Mouse (Mus musculus) kidney, adult 2 months (tissue): ENCODE measurements around the gene Dpp6. TPM values are rescaled to one million over a fixed set of nuclear protein-coding genes. Genes with fewer than 3 reads are reported as not detected.
"Not testable (repeated sequence)": the region's sequence is repeated elsewhere in the genome, so short reads cannot be mapped to it uniquely, and the experiment has no call there.

Source experiments
- DNase-seq: peaks from one replicate; pipeline ENCODE4 v3.0.0; 2021
- H3K27ac ChIP-seq: fragments of 200-500 bp; 2 replicates; pipeline ENCODE4 v1.5.1; 2012; ENCODE audit warnings: low read depth, low read length, control low read depth, inconsistent platforms; ENCODE audit not compliant: insufficient read depth
- H3K27me3 ChIP-seq: fragments of 200-500 bp; replicated peaks from 2 replicates; pipeline ENCODE4 v1.6.1; 2012; ENCODE audit warnings: mild to moderate bottlenecking, moderate library complexity, low read length, inconsistent platforms; ENCODE audit not compliant: control insufficient read depth, insufficient read depth
- H3K36me3 ChIP-seq: fragments of 200-500 bp; 2 replicates; pipeline ENCODE4 v1.6.1; 2012; ENCODE audit warnings: mild to moderate bottlenecking, moderate library complexity, low read length, inconsistent platforms; ENCODE audit not compliant: control insufficient read depth, insufficient read depth
- H3K4me1 ChIP-seq: fragments of 200-500 bp; 2 replicates; pipeline ENCODE4 v1.6.1; 2011; ENCODE audit warnings: low read length; ENCODE audit not compliant: control insufficient read depth, insufficient read depth
- H3K4me3 ChIP-seq: fragments of 200-500 bp; 2 replicates; pipeline ENCODE4 v1.5.1; 2011; ENCODE audit warnings: mild to moderate bottlenecking, low read depth, low read length, control low read depth; ENCODE audit not compliant: insufficient read depth
- CTCF ChIP-seq: fragments of 200-500 bp; conservative IDR thresholded peaks from 2 replicates; pipeline ENCODE4 v1.5.1; 2011; ENCODE audit warnings: low read depth, mild to moderate bottlenecking, control low read depth, low read length, moderate library complexity, mixed read lengths; ENCODE audit not compliant: insufficient read depth, insufficient read length
- POLR2A ChIP-seq: fragments of 200-500 bp; IDR thresholded peaks from one replicate; pipeline ENCODE4 v1.6.1; 2011; ENCODE audit warnings: low read depth, low read length, control low read depth
- WGBS: fragments of 180-500 bp; shearing (Covaris S2); methylation state at CpG from one replicate; pipeline ENCODE4 v1.1.7; 2018; 5-methylcytosine and 5-hydroxymethylcytosine counted together
- polyA plus RNA-seq: library from polyadenylated mRNA; depleted of rRNA; stranded (reverse); fragments of >200 nt; gene quantifications from 2 replicates; pipeline ENCODE4 v1.2.3, GENCODE M21; 2012

Gene Dpp6
- polyA plus RNA-seq, 1 experiment = 0.61 TPM

- Histone ChIP-seq H3K4me1 (no peaks in the 10 kb centered on the region), H3K36me3 (no peaks in the 10 kb centered on the region), H3K4me3 (no peak overlapping the region), H3K27ac (no peak overlapping the region), H3K27me3 (no peaks in the 10 kb centered on the region)
- TF ChIP-seq POLR2A = no peak
- no peak for TF ChIP-seq CTCF
- 78% methylated on average over 2 of the region's 2 CpGs for WGBS
- DNase-seq = no peak
Measured at GRCm38 (mm10) chr5:27481706-27482105, 664.7 kb downstream of the Dpp6 start.

- no peak overlapping the region for H3K4me3 ChIP-seq
- H3K36me3 ChIP-seq = no peaks in the 10 kb centered on the region
- no peaks in the 10 kb centered on the region for H3K27me3 ChIP-seq
- TF ChIP-seq CTCF (no peak), POLR2A (no peak)
- no peaks in the 10 kb centered on the region for H3K4me1 ChIP-seq
- no peak overlapping the region for H3K27ac ChIP-seq
- peak; percentile 17 for DNase-seq
- 25% methylated on average over 1 of the region's 1 CpGs for WGBS
Measured at GRCm38 (mm10) chr5:27486138-27486537, 669.1 kb downstream of the Dpp6 start.

GRCm38 (mm10) chr5:27490942-27491341 is 673.9 kb downstream of the Dpp6 start:
- TF ChIP-seq POLR2A = no peak
- H3K4me3 ChIP-seq = no peak overlapping the region
- no peak for DNase-seq
- WGBS = 82% methylated on average over 4 of the region's 4 CpGs
- no peaks in the 10 kb centered on the region for H3K4me1 ChIP-seq
- H3K27ac ChIP-seq = no peak overlapping the region
- no peaks in the 10 kb centered on the region for H3K27me3 ChIP-seq
- no peaks in the 10 kb centered on the region for H3K36me3 ChIP-seq

GRCm38 (mm10) chr5:27501338-27501737 is 684.3 kb downstream of the Dpp6 start, which contains the start of gene Speer4b:
Gene Speer4b, minus strand, starts transcription at chr5:27501438.
- H3K27me3 ChIP-seq, H3K36me3 ChIP-seq, DNase-seq, H3K4me1 ChIP-seq, H3K4me3 ChIP-seq, H3K27ac ChIP-seq: not testable (repeated sequence)
- 55% methylated on average over 1 of the region's 1 CpGs for WGBS

GRCm38 (mm10) chr5:27518716-27519115 is 701.7 kb downstream of the Dpp6 start:
- H3K36me3 ChIP-seq = no peaks in the 10 kb centered on the region
- no peak overlapping the region for H3K4me3 ChIP-seq
- H3K27ac ChIP-seq = no peak overlapping the region
- no peak for DNase-seq
- no peaks in the 10 kb centered on the region for H3K4me1 ChIP-seq
- no peaks in the 10 kb centered on the region for H3K27me3 ChIP-seq
- TF ChIP-seq CTCF = no peak
- TF ChIP-seq POLR2A = no peak

- WGBS = 83% methylated on average over 1 of the region's 1 CpGs
- Histone ChIP-seq H3K4me3 (no peak overlapping the region), H3K27ac (no peak overlapping the region), H3K36me3 (no peaks in the 10 kb centered on the region), H3K27me3 (no peaks in the 10 kb centered on the region), H3K4me1 (no peaks in the 10 kb centered on the region)
- DNase-seq = no peak
- no peak for TF ChIP-seq POLR2A
- TF ChIP-seq CTCF = no peak
Measured at GRCm38 (mm10) chr5:27526906-27527305, 709.9 kb downstream of the Dpp6 start.

GRCm38 (mm10) chr5:27544816-27545270 is 727.8 kb downstream of the Dpp6 start:
- H3K4me1 ChIP-seq = no peaks in the 10 kb centered on the region
- no peak overlapping the region for H3K4me3 ChIP-seq
- TF ChIP-seq CTCF (no peak), POLR2A (no peak)
- no peaks in the 10 kb centered on the region for H3K36me3 ChIP-seq
- DNase-seq = peak; percentile 29
- no peaks in the 10 kb centered on the region for H3K27me3 ChIP-seq
- 9% methylated on average over 2 of the region's 2 CpGs for WGBS
- no peak overlapping the region for H3K27ac ChIP-seq

DNA sequence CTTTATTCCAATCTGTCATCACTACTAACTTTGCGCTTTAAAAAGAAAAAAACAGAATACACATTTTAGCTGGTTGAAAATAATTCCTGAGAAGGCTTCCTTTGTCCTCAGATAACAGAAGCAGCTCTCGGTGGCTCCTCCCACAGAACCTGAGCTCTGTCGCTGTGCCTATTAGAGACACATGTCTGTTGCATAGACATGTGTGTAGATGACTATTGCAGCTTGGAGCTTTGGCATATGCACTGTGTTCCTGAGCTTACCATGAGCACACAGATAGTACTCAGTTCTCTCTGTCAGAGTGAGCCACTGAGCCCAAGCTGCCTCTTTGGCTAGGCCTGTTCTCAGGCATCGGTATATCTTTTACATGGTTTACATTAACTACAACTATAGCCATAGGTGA is 732.3 kb downstream of the Dpp6 start:
- TF ChIP-seq POLR2A (no peak), CTCF (no peak)
- WGBS = 85% methylated on average over 4 of the region's 4 CpGs
- Histone ChIP-seq H3K4me3 (no peak overlapping the region), H3K27ac (no peak overlapping the region), H3K27me3 (no peaks in the 10 kb centered on the region), H3K4me1 (no peaks in the 10 kb centered on the region), H3K36me3 (no peaks in the 10 kb centered on the region)
- no peak for DNase-seq
